Mouse (Mus musculus) forebrain, embryonic 11.5 days (tissue): ENCODE data around the gene Fhit. TPM values are rescaled to one million over a fixed set of nuclear protein-coding genes. Genes with fewer than 3 reads are reported as not detected.
A peak's percentile ranks its signal among the peaks of the same experiment; 100 is the strongest.
"Not testable (repeated sequence)": the region's sequence is repeated elsewhere in the genome, so short reads cannot be mapped to it uniquely, and the experiment has no call there.

Source experiments
- ATAC-seq: fragments of 200-750 bp; cut with Nextera tagmentation; replicated peaks from 2 replicates; pipeline ENCODE4 v1.8.0; 2017; ENCODE audit warnings: moderate TSS enrichment; ENCODE audit not compliant: low FRiP score
- DNase-seq: peaks from one replicate; pipeline ENCODE4 v3.0.0-alpha.2; 2017; ENCODE audit warnings: low spot score
- H3K27ac ChIP-seq: fragments of 300-500 bp; sonication (generic); 2 replicates; pipeline ENCODE4 v1.5.1; 2014; ENCODE audit warnings: low read depth, low read length
- H3K27me3 ChIP-seq: fragments of 300-500 bp; sonication (generic); 2 replicates; pipeline ENCODE4 v1.6.1; 2014; ENCODE audit warnings: mild to moderate bottlenecking, low read length, mixed read lengths; ENCODE audit not compliant: control insufficient read depth, insufficient read depth
- H3K36me3 ChIP-seq: fragments of 300-500 bp; sonication (generic); 2 replicates; pipeline ENCODE4 v1.6.1; 2014; ENCODE audit warnings: mild to moderate bottlenecking, low read length, moderate library complexity, mixed read lengths; ENCODE audit not compliant: control insufficient read depth, insufficient read depth
- H3K4me1 ChIP-seq: fragments of 300-500 bp; sonication (generic); replicated peaks from 2 replicates; pipeline ENCODE4 v1.6.1; 2014; ENCODE audit warnings: low read length, mixed read lengths; ENCODE audit not compliant: control insufficient read depth, insufficient read depth
- H3K4me2 ChIP-seq: fragments of 300-500 bp; sonication (generic); 2 replicates; pipeline ENCODE4 v1.6.1; 2014; ENCODE audit warnings: low read depth, mild to moderate bottlenecking, low read length, moderate library complexity, mixed read lengths; ENCODE audit not compliant: severe bottlenecking
- H3K4me3 ChIP-seq: fragments of 300-500 bp; sonication (generic); 2 replicates; pipeline ENCODE4 v1.5.1; 2014; ENCODE audit warnings: low read depth, low read length
- H3K9ac ChIP-seq: fragments of 300-500 bp; sonication (generic); 2 replicates; pipeline ENCODE4 v1.6.1; 2014; ENCODE audit warnings: low read length
- H3K9me3 ChIP-seq: fragments of 300-500 bp; sonication (generic); 2 replicates; pipeline ENCODE4 v1.6.1; 2016; ENCODE audit warnings: low read length, mixed read lengths; ENCODE audit not compliant: control insufficient read depth
- WGBS: fragments of 180-500 bp; shearing (Covaris S2); extraction: QIAGEN DNeasy Blood & Tissue Kit; methylation state at CpG from one replicate; pipeline ENCODE4 v1.1.7; 2014; 5-methylcytosine and 5-hydroxymethylcytosine counted together
- polyA plus RNA-seq: library from polyadenylated mRNA; unstranded; fragments of >200 nt; fragmentation: Nextera tagmentation; extraction: Ambion mirVana; gene quantifications from 2 replicates; pipeline ENCODE4 v1.2.1, GENCODE M21; 2014

The Fhit gene
- polyA plus RNA-seq, 1 experiment from 2014 or later = 2.2 TPM

DNA sequence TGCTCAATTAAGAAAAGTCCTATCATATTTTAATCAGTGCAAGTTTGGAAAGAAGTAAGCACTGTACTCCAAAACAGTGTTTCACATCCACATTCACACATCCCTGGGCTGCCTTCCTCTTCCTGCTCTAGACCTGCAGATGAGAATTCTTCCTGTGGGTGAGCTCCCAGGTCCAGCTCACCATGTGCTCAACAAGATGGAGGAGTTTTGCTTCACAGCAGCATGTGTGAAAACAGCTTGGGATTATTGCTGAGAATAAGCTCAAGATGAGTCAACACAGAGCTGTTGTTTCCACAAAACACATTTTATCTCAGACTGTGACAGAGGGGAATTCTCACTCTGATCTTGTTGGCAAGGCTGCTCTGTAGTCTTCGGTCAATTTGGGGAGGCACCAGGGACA, 1265.3 kb downstream of the Fhit start:
- Histone ChIP-seq H3K27ac (no peak overlapping the region), H3K4me1 (no peaks in the 10 kb centered on the region), H3K4me3 (no peak overlapping the region), H3K9ac (no peak overlapping the region), H3K9me3 (no peaks in the 10 kb centered on the region), H3K4me2 (no peak overlapping the region), H3K36me3 (no peaks in the 10 kb centered on the region), H3K27me3 (no peaks in the 10 kb centered on the region)
- DNase-seq = no peak
- 93% methylated on average over 1 of the region's 1 CpGs for WGBS
- ATAC-seq = no peak

DNA sequence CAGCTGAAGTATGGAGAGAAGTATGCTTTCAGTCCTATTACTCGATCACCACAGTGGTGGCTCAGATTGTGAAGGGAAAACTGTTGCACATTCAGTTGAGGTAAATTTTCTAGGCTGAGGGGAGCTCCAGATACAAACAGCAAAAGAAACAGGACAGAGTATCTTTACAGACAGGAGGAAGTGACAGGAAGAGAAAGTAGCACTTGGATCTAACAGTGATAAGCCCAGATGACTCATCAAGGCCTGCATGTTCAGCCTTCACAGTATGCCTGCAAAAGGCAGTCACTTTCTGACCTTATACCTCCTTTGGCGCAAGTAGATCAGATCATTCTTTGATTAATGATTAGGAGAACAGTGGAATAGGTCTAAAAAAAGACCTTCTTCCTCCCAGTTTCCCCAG, 1309.8 kb downstream of the Fhit start:
- Histone ChIP-seq H3K4me2 (no peak overlapping the region), H3K9ac (no peak overlapping the region), H3K27me3 (no peaks in the 10 kb centered on the region), H3K4me3 (no peak overlapping the region), H3K4me1 (no peaks in the 10 kb centered on the region), H3K27ac (no peak overlapping the region), H3K9me3 (no peaks in the 10 kb centered on the region), H3K36me3 (no peaks in the 10 kb centered on the region)
- ATAC-seq (no peak), DNase-seq (no peak)
- 84% methylated on average over 2 of the region's 2 CpGs for WGBS

GRCm38 (mm10) chr14:9832290-9832689, 1329.5 kb downstream of the Fhit start:
- H3K4me2 ChIP-seq = no peak overlapping the region
- H3K4me3 ChIP-seq = no peak overlapping the region
- DNase-seq = no peak
- no peaks in the 10 kb centered on the region for H3K27me3 ChIP-seq
- H3K9me3 ChIP-seq = no peaks in the 10 kb centered on the region
- H3K9ac ChIP-seq = no peak overlapping the region
- no peaks in the 10 kb centered on the region for H3K36me3 ChIP-seq
- H3K27ac ChIP-seq = no peak overlapping the region
- ATAC-seq = no peak
- no peaks in the 10 kb centered on the region for H3K4me1 ChIP-seq

GRCm38 (mm10) chr14:9828699-9829240, 1333.1 kb downstream of the Fhit start:
- H3K9ac ChIP-seq, H3K27me3 ChIP-seq, H3K27ac ChIP-seq, ATAC-seq, H3K9me3 ChIP-seq, H3K4me1 ChIP-seq, H3K36me3 ChIP-seq, H3K4me2 ChIP-seq, DNase-seq, H3K4me3 ChIP-seq: not testable (repeated sequence)
- 90% methylated on average over 8 of the region's 8 CpGs for WGBS

DNA sequence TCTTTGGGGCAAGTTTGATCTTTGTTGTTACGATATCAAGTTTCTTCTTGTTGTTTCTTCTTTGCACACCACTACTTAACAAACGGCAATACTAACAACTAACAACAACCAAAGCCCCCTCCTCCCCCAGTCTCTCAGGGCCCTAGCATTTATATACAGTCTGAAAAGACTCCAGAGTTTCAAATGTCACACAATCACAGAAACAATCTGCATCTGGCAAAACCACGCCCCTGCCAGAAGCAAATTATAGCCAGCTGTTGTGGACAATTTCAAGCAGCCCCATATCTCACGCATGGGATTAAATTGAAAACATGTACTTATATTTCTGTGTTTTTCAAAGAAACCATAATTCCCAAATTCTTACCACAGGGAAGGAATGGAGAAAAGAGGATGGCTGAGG, 1345.9 kb downstream of the Fhit start:
- H3K27me3 ChIP-seq = no peaks in the 10 kb centered on the region
- H3K9ac ChIP-seq = no peak overlapping the region
- no peaks in the 10 kb centered on the region for H3K9me3 ChIP-seq
- ATAC-seq (no peak), DNase-seq (no peak)
- H3K4me3 ChIP-seq = no peak overlapping the region
- 85% methylated on average over 4 of the region's 4 CpGs for WGBS
- no peaks in the 10 kb centered on the region for H3K36me3 ChIP-seq
- no peaks in the 10 kb centered on the region for H3K4me1 ChIP-seq
- H3K27ac ChIP-seq = no peak overlapping the region
- H3K4me2 ChIP-seq = no peak overlapping the region

GRCm38 (mm10) chr14:9811847-9812321, 1350.0 kb downstream of the Fhit start:
- H3K4me1 ChIP-seq = no peaks in the 10 kb centered on the region
- H3K4me3 ChIP-seq = no peak overlapping the region
- H3K9me3 ChIP-seq = no peaks in the 10 kb centered on the region
- no peak overlapping the region for H3K4me2 ChIP-seq
- H3K27ac ChIP-seq = no peak overlapping the region
- DNase-seq = no peak
- no peak overlapping the region for H3K9ac ChIP-seq
- no peaks in the 10 kb centered on the region for H3K36me3 ChIP-seq
- H3K27me3 ChIP-seq = no peaks in the 10 kb centered on the region
- ATAC-seq = no peak
- WGBS = 74% methylated on average over 9 of the region's 9 CpGs

DNA sequence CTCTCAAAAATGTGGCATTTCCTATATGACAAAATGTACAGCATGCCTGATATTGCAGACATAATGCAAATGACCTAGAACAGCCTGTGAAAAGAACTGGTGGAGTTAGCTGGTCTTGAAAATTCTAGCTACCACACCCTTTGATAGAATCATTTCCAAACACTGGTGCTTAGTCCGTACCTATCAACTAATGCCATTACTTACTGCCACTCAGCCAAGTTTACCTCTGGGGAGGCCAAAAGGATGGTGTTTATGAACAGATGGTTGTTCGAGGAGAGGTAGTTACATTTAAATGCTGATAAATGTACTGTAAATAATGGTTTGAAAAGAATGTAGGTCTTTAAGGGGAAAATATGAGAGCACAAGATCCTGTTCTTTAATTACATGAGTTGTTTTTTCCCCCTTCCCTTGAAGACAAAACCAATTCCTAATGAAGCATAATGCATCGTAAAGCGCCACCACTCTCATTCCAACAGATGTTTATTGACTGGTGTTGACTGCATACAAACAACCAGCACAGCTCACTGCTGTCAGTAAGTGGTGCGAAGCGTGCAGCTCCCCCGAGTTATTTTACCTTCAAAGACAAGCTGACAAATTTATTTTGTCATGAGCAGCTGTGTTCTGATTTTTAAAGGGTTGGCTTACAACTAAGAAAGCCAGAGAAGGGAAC, 1350.5 kb downstream of the Fhit start:
- no peak overlapping the region for H3K9ac ChIP-seq
- WGBS = 80% methylated on average over 7 of the region's 7 CpGs
- H3K36me3 ChIP-seq = no peaks in the 10 kb centered on the region
- H3K4me1 ChIP-seq = no peaks in the 10 kb centered on the region
- H3K27me3 ChIP-seq = no peaks in the 10 kb centered on the region
- H3K27ac ChIP-seq = no peak overlapping the region
- no peak for ATAC-seq
- DNase-seq = no peak
- H3K9me3 ChIP-seq = no peaks in the 10 kb centered on the region
- no peak overlapping the region for H3K4me2 ChIP-seq
- no peak overlapping the region for H3K4me3 ChIP-seq

DNA sequence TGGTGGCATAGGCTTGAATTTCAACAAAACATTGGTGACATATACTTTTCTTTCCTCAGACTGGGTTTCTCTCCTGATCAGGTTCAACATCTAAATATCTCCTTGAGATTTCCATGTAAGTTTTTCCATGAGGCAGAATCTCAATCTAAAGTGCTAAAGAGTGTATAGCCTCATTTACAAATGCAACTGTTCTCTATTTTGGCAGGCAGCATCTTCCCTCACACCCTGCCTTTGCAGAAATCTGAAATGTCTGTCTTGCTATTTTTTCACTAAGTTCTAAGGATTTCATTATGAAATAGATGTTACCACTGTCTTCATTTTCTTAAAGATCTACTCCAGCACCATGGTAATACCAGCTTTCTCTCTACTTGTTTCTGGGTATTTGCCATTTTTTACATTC, 1368.4 kb downstream of the Fhit start:
- H3K4me1 ChIP-seq = no peaks in the 10 kb centered on the region
- H3K27me3 ChIP-seq = no peaks in the 10 kb centered on the region
- ATAC-seq = no peak
- H3K4me3 ChIP-seq = no peak overlapping the region
- no peaks in the 10 kb centered on the region for H3K36me3 ChIP-seq
- H3K9me3 ChIP-seq = no peaks in the 10 kb centered on the region
- no peak overlapping the region for H3K9ac ChIP-seq
- DNase-seq = no peak
- no peak overlapping the region for H3K27ac ChIP-seq
- H3K4me2 ChIP-seq = no peak overlapping the region

DNA sequence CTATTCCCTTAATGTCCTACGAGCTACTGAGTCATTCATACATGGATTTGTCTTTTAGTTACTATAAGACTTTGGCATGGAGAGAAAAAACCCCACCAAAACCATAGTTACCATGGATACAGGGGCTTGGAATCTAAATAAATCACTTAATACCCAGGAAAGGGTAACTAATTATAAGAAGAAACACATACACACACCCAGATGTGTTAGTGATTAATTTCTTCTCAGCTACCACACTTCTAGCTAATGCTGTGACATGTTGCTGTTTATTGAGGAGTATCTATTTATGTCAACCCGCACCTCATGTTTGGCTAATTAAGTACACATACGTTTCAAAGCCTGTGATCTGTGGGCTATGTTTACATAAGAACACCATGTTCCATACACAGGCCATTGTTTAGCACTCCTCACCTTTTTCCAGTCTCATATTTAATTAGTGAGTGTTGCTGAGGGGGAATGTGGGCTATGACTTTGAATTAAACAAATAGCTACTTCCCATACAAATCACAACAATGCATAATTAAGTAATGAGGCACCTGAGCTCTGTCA, 1373.4 kb downstream of the Fhit start:
- 42% methylated on average over 3 of the region's 3 CpGs for WGBS
- no peak overlapping the region for H3K4me2 ChIP-seq
- DNase-seq (no peak), ATAC-seq (peak; percentile 65)
- no peak overlapping the region for H3K27ac ChIP-seq
- no peaks in the 10 kb centered on the region for H3K36me3 ChIP-seq
- H3K4me1 ChIP-seq = no peaks in the 10 kb centered on the region
- H3K4me3 ChIP-seq = no peak overlapping the region
- H3K9ac ChIP-seq = no peak overlapping the region
- no peaks in the 10 kb centered on the region for H3K9me3 ChIP-seq
- no peaks in the 10 kb centered on the region for H3K27me3 ChIP-seq
